Mouse (Mus musculus) layer of hippocampus, adult 2 months (tissue): Measurements from ENCODE around the gene Vezt. TPM values are rescaled to one million over a fixed set of nuclear protein-coding genes. Genes with fewer than 3 reads are reported as not detected.

Source experiments
- DNase-seq, 2 experiments: peaks; one replicate each; pipeline ENCODE4 v3.0.0; 2022; ENCODE audit warnings: low spot score in 2 of 2
- H3K27ac ChIP-seq: fragments of 200-600 bp; 2 replicates; pipeline ENCODE4 v1.8.1; 2022
- H3K4me3 ChIP-seq: fragments of 200-600 bp; 2 replicates; pipeline ENCODE4 v1.8.1; 2022; ENCODE audit warnings: mild to moderate bottlenecking
- CTCF ChIP-seq: fragments of 200-600 bp; conservative IDR thresholded peaks from 2 replicates; pipeline ENCODE4 v1.8.1; 2022; ENCODE audit warnings: antibody characterized with exemption, mild to moderate bottlenecking, moderate library complexity
- total RNA-seq, 2 experiments: library from RNA; stranded (reverse); gene quantifications; 2 replicates each; pipeline ENCODE4 v1.2.3; 2021

The Vezt gene
- total RNA-seq, 2 experiments from 2014 or later, result 58.6 to 69.4 TPM

GRCm38 (mm10) chr10:93932020-93932419 lies 103.6 kb downstream of the Vezt start:
- no peak for TF ChIP-seq CTCF
- DNase-seq, result no peak
- H3K4me3 ChIP-seq, result no peak overlapping the region
- no peak overlapping the region for H3K27ac ChIP-seq

DNA sequence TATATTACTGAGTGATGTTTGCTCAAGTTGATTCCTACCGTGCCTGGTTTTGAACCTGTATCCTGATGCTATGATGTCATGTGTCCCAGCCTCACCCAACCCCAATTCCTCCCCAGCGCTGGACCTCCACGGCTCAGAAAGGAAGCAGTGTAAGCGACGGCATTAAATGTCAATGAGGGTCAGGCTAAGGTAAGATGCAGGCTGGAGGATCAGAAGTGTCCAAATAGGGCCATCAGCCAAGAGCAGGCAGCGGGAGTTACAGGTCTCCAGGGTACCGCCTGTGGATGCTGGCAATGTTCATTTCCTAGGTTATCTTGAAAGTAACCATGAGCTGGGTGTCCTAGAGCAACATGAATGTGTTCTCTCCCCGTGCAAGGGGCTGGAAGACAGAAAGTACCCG lies 104.2 kb downstream of the Vezt start:
- TF ChIP-seq CTCF, result no peak
- H3K27ac ChIP-seq, result no peak overlapping the region
- DNase-seq, result no peak
- H3K4me3 ChIP-seq, result no peak overlapping the region

DNA sequence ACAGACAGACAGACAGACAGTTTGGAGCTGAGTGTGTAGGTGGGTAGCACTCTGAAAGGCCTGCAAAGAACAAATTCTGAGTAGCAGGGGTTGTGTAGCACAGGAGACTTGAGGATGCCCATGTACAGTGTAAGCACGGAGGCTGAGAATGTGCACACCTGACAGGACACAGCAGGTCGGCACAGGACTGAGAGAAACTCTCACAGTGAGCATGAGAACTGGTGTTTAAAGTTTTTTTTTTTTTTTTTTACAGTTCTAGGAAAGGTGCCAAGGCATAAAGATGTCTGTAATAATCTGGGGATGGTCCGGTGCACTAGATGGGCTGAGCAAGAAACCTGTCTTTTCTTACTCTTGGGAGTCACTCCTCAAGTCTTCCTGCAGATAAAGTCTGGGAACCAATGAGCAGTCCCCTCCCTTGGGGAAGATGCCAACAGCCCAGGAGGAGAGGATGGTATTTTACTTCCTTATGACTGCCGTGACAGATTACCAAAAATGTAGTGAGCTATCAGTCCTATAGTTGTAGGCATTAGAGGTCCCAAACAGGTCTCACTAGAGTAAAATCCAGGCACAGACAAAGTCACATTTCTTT lies 105.3 kb downstream of the Vezt start:
- TF ChIP-seq CTCF, result no peak
- DNase-seq, result no peak
- Histone ChIP-seq H3K27ac (no peak overlapping the region), H3K4me3 (no peak overlapping the region)

DNA sequence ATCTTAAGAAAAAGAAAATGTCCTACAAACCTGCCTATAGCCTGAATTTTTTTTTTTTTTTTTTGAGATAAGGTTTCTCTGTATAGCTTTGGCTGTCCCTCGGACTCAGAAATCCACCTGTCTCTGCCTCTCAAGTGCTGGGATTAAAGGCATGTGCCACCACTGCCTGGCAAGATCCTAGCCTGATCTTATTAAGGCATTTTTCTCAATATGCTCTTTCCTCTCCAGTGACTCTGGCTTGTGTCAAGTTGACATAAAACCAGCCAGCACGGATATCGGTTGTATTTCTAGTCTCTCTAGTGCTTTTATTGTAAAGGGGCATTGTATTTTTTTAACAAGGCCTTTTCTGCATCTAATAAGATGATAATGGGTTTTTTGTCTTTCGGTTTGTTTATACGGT lies 111.0 kb downstream of the Vezt start:
- no peak for DNase-seq
- H3K27ac ChIP-seq, result no peak overlapping the region
- no peak overlapping the region for H3K4me3 ChIP-seq
- no peak for TF ChIP-seq CTCF

GRCm38 (mm10) chr10:93921160-93921559 lies 114.5 kb downstream of the Vezt start:
- no peak for TF ChIP-seq CTCF
- Histone ChIP-seq H3K27ac (no peak overlapping the region), H3K4me3 (no peak overlapping the region)
- DNase-seq, result no peak

DNA sequence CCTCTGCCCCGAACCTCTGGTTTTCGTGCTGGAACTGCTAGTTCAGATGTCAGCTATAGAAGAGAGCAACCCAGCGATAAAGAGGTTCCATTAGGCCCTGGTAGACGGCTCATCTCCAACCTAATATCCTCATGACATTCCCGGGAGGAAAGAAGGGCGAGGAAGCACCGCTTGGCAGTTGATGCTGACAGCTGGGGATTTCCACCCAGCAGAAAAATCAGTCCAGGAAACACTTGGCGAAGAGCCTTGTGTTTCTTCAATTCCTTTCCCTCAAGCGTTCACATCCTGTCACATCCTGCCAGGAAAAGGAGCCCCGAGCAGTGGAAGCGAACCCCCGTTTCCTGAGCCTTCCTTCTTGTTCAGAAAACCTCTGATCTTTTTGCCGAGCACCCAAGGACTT lies 116.4 kb downstream of the Vezt start:
- Histone ChIP-seq H3K27ac (no peak overlapping the region), H3K4me3 (peak overlapping the region; percentile 26; the same call in 1 of the 2 replicates)
- TF ChIP-seq CTCF, result no peak
- peak; percentile 17 for DNase-seq

- TF ChIP-seq CTCF, result no peak
- no peak for DNase-seq
- Histone ChIP-seq H3K27ac (no peak overlapping the region), H3K4me3 (no peak overlapping the region)
Observed at GRCm38 (mm10) chr10:93918701-93919100, 116.9 kb downstream of the Vezt start.

DNA sequence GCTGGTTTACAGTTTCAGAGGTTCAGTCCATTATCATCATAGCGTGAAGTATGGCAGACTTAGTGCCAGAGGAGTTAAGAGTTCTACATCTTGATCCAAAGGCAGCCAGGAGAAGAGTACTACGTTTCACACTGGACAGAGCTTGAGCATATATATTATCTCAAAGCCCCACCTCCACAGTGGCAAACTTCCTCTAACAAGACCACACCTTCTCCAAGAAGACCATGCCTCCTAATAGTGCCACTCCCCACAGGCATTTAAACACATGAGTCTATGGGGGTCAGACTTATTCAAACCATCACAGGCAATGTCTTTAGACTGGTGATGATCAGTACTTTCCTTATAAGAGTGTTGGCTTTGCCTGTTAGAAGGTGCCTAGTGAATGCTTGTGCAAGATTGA lies 117.5 kb downstream of the Vezt start:
- TF ChIP-seq CTCF, result no peak
- no peak overlapping the region for H3K4me3 ChIP-seq

GRCm38 (mm10) chr10:93916778-93917177 lies 118.8 kb downstream of the Vezt start:
- TF ChIP-seq CTCF, result peak; percentile 40
- no peak for DNase-seq
- Histone ChIP-seq H3K4me3 (no peak overlapping the region), H3K27ac (no peak overlapping the region)

More for the DNA sequence above, 117.5 kb downstream of the Vezt start:
- no peak for DNase-seq
- no peak overlapping the region for H3K27ac ChIP-seq

- no peak overlapping the region for H3K27ac ChIP-seq
- TF ChIP-seq CTCF, result no peak
Observed at GRCm38 (mm10) chr10:93915531-93916275, 119.9 kb downstream of the Vezt start.

GRCm38 (mm10) chr10:93913525-93913924 lies 122.1 kb downstream of the Vezt start:
- no peak for TF ChIP-seq CTCF
- no peak overlapping the region for H3K27ac ChIP-seq
- no peak for DNase-seq
- no peak overlapping the region for H3K4me3 ChIP-seq

More at GRCm38 (mm10) chr10:93915531-93916275, 119.9 kb downstream of the Vezt start:
- DNase-seq, result no peak
- H3K4me3 ChIP-seq, result no peak overlapping the region

DNA sequence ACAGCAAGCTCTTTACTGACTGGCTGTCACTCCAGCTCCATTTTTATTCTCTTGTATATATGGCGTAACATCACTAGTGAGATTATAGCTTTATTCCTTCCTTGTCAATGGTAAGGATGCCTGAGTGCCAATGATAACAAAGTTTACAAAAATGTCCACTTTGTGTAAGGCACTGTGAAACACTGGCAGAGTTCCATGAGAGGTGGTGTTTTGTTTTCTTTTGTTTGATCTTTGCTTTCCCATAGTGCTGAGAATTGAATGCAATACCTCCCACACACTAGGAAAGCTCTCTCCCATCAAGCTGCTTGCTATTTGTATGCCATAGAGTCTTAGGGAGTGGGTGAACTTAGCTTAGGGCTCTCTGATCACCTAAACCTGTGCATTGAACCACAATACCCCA lies 122.7 kb downstream of the Vezt start:
- Histone ChIP-seq H3K27ac (no peak overlapping the region), H3K4me3 (no peak overlapping the region)
- DNase-seq, result no peak
- TF ChIP-seq CTCF, result no peak

DNA sequence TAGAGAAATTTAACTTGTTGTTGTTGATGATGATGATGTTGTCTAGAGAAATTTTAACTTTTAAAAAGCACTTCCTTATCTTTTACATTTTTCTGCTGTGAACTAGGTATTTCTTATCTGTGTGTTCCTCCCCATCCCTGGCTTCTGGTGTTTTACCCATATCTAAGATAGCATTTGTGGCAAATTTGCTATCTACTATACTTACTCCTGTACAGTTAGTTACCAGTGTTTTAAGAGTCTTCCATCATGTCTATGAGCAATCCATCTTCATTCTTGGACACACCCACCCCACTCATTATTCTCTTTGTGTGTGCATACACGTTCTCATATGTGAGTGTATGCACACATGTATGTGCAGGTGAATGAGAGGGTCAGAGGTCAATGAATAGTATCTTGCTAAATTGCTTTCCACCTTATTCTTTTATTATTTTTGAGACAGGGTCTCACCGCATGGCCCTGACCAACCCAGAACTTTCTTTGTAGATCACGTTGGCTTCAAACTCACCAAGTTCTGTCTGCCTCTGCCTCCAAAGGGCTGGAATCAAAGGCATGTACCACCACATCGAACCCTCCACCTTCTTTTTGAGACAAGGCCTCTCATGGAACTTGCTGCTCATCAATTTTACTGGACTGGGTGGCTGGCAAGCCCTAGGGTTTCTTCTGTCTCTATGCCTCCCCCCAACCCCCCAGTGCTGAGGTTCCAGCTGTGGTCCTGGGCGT lies 123.3 kb downstream of the Vezt start:
- no peak for DNase-seq
- no peak for TF ChIP-seq CTCF
- H3K27ac ChIP-seq, result no peak overlapping the region
- no peak overlapping the region for H3K4me3 ChIP-seq
